Mouse (Mus musculus) lung, postnatal 0 days (tissue): ENCODE data around the gene Nsd2. TPM values are rescaled to one million over a fixed set of nuclear protein-coding genes. Genes with fewer than 3 reads are reported as not detected.

ENCODE experiments used
- ATAC-seq: fragments of 200-750 bp; cut with Nextera tagmentation; 2 replicates; pipeline ENCODE4 v1.8.0; 2017; ENCODE audit warnings: moderate library complexity
- DNase-seq: peaks from one replicate; pipeline ENCODE4 v3.0.0-alpha.2; 2016; ENCODE audit warnings: low spot score
- H3K27ac ChIP-seq: fragments of 300-500 bp; sonication (generic); 2 replicates; pipeline ENCODE4 v1.5.1; 2014; ENCODE audit warnings: antibody characterized with exemption, mild to moderate bottlenecking, low read length, mixed read lengths
- H3K27me3 ChIP-seq: fragments of 300-500 bp; sonication (generic); replicated peaks from 2 replicates; pipeline ENCODE4 v1.6.1; 2014; ENCODE audit warnings: low read length, mixed read lengths; ENCODE audit not compliant: insufficient read depth
- H3K36me3 ChIP-seq: fragments of 300-500 bp; sonication (generic); 2 replicates; pipeline ENCODE4 v1.6.1; 2014; ENCODE audit warnings: low read length, mixed read lengths; ENCODE audit not compliant: insufficient read depth
- H3K4me1 ChIP-seq: fragments of 300-500 bp; sonication (generic); 2 replicates; pipeline ENCODE4 v1.6.1; 2014; ENCODE audit warnings: antibody characterized with exemption, low read depth, low read length, mixed read lengths; ENCODE audit not compliant: insufficient read depth
- H3K4me2 ChIP-seq: fragments of 300-500 bp; sonication (generic); replicated peaks from 2 replicates; pipeline ENCODE4 v1.6.1; 2014; ENCODE audit warnings: low read depth, mild to moderate bottlenecking, low read length, moderate library complexity, mixed read lengths
- H3K4me3 ChIP-seq: fragments of 300-500 bp; sonication (generic); 2 replicates; pipeline ENCODE4 v1.5.1; 2014; ENCODE audit warnings: low read depth, low read length
- H3K9ac ChIP-seq: fragments of 300-500 bp; sonication (generic); replicated peaks from 2 replicates; pipeline ENCODE4 v1.6.1; 2014; ENCODE audit warnings: low read depth, mild to moderate bottlenecking
- H3K9me3 ChIP-seq: fragments of 300-500 bp; sonication (generic); 2 replicates; pipeline ENCODE4 v1.6.1; 2016; ENCODE audit warnings: low read length, mixed read lengths
- CTCF ChIP-seq: IDR thresholded peaks from 2 replicates; pipeline ENCODE4 v1.5.1; 2016; ENCODE audit warnings: antibody characterized with exemption, mild to moderate bottlenecking
- EP300 ChIP-seq: IDR thresholded peaks from 2 replicates; pipeline ENCODE4 v1.6.1; 2016; ENCODE audit warnings: antibody characterized with exemption, mild to moderate bottlenecking, control low read depth
- WGBS: fragments of 180-500 bp; shearing (Covaris S2); extraction: QIAGEN DNeasy Blood & Tissue Kit; methylation state at CpG from one replicate; pipeline ENCODE4 v1.1.7; 2014; 5-methylcytosine and 5-hydroxymethylcytosine counted together
- polyA plus RNA-seq: library from polyadenylated mRNA; unstranded; fragments of >200 nt; fragmentation: Nextera tagmentation; extraction: Ambion mirVana; gene quantifications from 2 replicates; pipeline ENCODE4 v1.2.1, GENCODE M21; 2015

Nsd2 gene
- polyA plus RNA-seq, 1 experiment from 2014 or later, result 13.5 TPM

GRCm38 (mm10) chr5:33791912-33792643, 28.4 kb upstream of the Nsd2 start:
- H3K36me3 ChIP-seq, result no peaks in the 10 kb centered on the region
- H3K9ac ChIP-seq, result no peak overlapping the region
- DNase-seq (peak; percentile 74), ATAC-seq (peak; percentile 84)
- H3K4me1 ChIP-seq, result no peaks in the 10 kb centered on the region
- TF ChIP-seq CTCF (no peak), EP300 (peak; percentile 29; the same call in 1 of the 2 replicates)
- WGBS, result 50% methylated on average over 5 of the region's 5 CpGs
- no peaks in the 10 kb centered on the region for H3K27me3 ChIP-seq
- H3K4me3 ChIP-seq, result no peak overlapping the region
- H3K27ac ChIP-seq, result no peak overlapping the region
- no peak overlapping the region for H3K4me2 ChIP-seq
- H3K9me3 ChIP-seq, result no peaks in the 10 kb centered on the region

GRCm38 (mm10) chr5:33803337-33803736, 17.2 kb upstream of the Nsd2 start:
- no peaks in the 10 kb centered on the region for H3K36me3 ChIP-seq
- TF ChIP-seq CTCF (no peak), EP300 (no peak)
- ATAC-seq, result no peak
- no peak overlapping the region for H3K9ac ChIP-seq
- 82% methylated on average over 2 of the region's 2 CpGs for whole genome bisulfite sequencing
- peaks cover 6% of the 10 kb centered on the region; the same call in 1 of the 2 replicates for H3K9me3 ChIP-seq
- no peaks in the 10 kb centered on the region for H3K27me3 ChIP-seq
- H3K4me2 ChIP-seq, result no peak overlapping the region
- H3K4me3 ChIP-seq, result no peak overlapping the region
- no peak overlapping the region for H3K27ac ChIP-seq
- no peaks in the 10 kb centered on the region for H3K4me1 ChIP-seq
- no peak for DNase-seq

GRCm38 (mm10) chr5:33811519-33811918, 9.0 kb upstream of the Nsd2 start:
- H3K9me3 ChIP-seq, result no peaks in the 10 kb centered on the region
- TF ChIP-seq CTCF (peak; percentile 42), EP300 (no peak)
- DNase-seq (no peak), ATAC-seq (no peak)
- 82% methylated on average over 4 of the region's 4 CpGs for WGBS
- no peak overlapping the region for H3K9ac ChIP-seq
- H3K4me2 ChIP-seq, result no peak overlapping the region
- H3K27me3 ChIP-seq, result no peaks in the 10 kb centered on the region
- no peak overlapping the region for H3K27ac ChIP-seq
- H3K4me1 ChIP-seq, result no peaks in the 10 kb centered on the region
- H3K4me3 ChIP-seq, result no peak overlapping the region
- no peaks in the 10 kb centered on the region for H3K36me3 ChIP-seq

GRCm38 (mm10) chr5:33816008-33816725, 4.4 kb upstream of the Nsd2 start:
- WGBS, result 52% methylated on average over 6 of the region's 6 CpGs
- no peaks in the 10 kb centered on the region for H3K4me1 ChIP-seq
- H3K4me3 ChIP-seq, result no peak overlapping the region
- no peak overlapping the region for H3K9ac ChIP-seq
- no peaks in the 10 kb centered on the region for H3K36me3 ChIP-seq
- no peaks in the 10 kb centered on the region for H3K27me3 ChIP-seq
- DNase-seq (no peak), ATAC-seq (no peak)
- no peaks in the 10 kb centered on the region for H3K9me3 ChIP-seq
- H3K27ac ChIP-seq, result no peak overlapping the region
- no peak for TF ChIP-seq CTCF
- no peak for TF ChIP-seq EP300
- H3K4me2 ChIP-seq, result no peak overlapping the region

GRCm38 (mm10) chr5:33818104-33818503, 2.4 kb upstream of the Nsd2 start:
- no peak overlapping the region for H3K4me2 ChIP-seq
- H3K9ac ChIP-seq, result no peak overlapping the region
- H3K9me3 ChIP-seq, result no peaks in the 10 kb centered on the region
- no peaks in the 10 kb centered on the region for H3K27me3 ChIP-seq
- no peak for DNase-seq
- no peak overlapping the region for H3K4me3 ChIP-seq
- WGBS, result 33% methylated on average over 4 of the region's 5 CpGs
- no peak for ATAC-seq
- H3K27ac ChIP-seq, result no peak overlapping the region
- no peak for TF ChIP-seq EP300
- TF ChIP-seq CTCF, result no peak
- H3K36me3 ChIP-seq, result no peaks in the 10 kb centered on the region
- no peaks in the 10 kb centered on the region for H3K4me1 ChIP-seq

GRCm38 (mm10) chr5:33819141-33819875, 1.2 kb upstream of the Nsd2 start:
- no peaks in the 10 kb centered on the region for H3K9me3 ChIP-seq
- H3K27ac ChIP-seq, result peak overlapping the region; percentile 96
- H3K4me1 ChIP-seq, result no peaks in the 10 kb centered on the region
- peak overlapping the region; percentile 50 for H3K9ac ChIP-seq
- peak overlapping the region; percentile 87 for H3K4me2 ChIP-seq
- H3K27me3 ChIP-seq, result no peaks in the 10 kb centered on the region
- ATAC-seq (no peak), DNase-seq (peak; percentile 55)
- TF ChIP-seq CTCF, result no peak
- no peak for TF ChIP-seq EP300
- H3K36me3 ChIP-seq, result no peaks in the 10 kb centered on the region
- peak overlapping the region; percentile 97 for H3K4me3 ChIP-seq
- 15% methylated on average over 9 of the region's 9 CpGs for WGBS
